Mouse (Mus musculus): ENCODE data around the gene Clec2e.

The Clec2e gene

DNA sequence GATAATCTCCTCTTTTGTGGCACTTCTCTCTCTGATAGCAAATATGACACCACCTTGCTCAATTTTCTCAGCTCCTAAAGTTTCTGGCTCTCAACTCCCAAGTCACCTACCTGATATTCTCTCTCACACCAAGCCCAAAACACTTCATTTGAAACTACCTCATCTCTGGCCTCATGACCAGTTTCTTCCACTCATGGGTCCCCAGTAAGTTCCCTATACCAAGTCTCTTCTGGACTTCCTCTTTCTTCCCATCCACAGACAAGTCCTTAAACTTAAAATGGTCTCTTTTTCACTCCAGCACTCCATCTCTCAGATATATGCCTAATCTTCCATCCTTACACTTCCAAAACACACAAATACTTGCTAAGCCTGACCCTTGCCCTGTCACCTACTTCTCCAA, 42.7 kb downstream of the Clec2e start:
- DNase-seq (ENCODE audit: low read depth, low spot score), result no peak

DNA sequence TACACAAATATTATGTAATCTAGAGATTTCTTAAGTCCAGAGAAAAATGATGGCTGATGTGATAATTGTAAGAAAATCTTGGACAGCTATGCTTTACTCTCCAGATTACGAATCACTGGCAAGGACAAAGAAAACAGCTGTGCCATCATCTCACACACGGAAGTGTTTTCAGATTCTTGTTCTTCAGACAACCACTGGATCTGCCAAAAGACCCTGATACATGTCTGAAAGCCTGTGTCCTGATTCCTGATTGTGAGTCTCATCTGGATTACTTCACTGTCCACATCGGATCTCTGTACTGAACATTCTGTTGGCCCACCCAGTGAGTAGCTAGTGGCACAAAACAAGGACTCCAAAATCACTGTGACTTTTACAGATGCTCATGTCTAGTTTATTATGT, 44.5 kb downstream of the Clec2e start:
- DNase-seq (ENCODE audit: low read depth, low spot score), result no peak

DNA sequence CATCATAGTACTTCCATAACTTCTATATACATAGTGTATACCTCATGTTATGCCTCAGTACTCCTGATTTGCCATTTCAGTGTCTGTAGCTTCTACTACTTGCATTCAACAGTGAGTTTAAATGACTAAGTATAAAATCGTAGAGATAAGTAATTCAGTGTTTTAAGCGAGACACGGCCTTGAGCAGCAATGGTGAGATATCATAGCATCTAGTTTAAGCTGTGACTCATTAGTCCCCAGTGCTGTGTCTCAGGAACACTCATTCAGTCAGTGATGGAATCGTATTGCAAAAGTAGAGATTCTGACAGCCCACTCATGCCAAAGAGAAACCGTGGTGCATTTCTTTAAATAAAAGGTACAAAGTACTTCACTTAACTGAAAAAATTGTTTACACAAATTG, 49.0 kb downstream of the Clec2e start:
- DNase-seq (ENCODE audit: low read depth, low spot score), result no peak

DNA sequence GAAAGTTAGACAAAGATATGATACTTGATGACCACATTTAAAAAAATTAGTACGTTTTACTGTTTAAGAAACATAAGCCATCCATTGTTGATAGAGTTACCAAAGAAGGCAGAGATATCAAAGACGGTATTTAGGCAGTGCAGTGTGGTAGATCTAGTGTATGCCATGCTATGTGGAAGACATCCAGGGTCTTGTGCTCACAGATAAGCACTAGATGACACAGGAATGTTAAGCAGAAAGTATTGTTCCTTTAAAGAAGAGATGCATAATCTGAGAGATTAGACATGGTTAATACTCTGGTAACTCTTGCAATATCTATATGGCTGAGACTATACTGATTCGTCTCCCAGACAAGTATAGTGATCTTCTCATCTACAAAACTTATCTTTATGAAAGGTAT, 49.6 kb downstream of the Clec2e start:
- no peak for DNase-seq (ENCODE audit: low read depth, low spot score)

DNA sequence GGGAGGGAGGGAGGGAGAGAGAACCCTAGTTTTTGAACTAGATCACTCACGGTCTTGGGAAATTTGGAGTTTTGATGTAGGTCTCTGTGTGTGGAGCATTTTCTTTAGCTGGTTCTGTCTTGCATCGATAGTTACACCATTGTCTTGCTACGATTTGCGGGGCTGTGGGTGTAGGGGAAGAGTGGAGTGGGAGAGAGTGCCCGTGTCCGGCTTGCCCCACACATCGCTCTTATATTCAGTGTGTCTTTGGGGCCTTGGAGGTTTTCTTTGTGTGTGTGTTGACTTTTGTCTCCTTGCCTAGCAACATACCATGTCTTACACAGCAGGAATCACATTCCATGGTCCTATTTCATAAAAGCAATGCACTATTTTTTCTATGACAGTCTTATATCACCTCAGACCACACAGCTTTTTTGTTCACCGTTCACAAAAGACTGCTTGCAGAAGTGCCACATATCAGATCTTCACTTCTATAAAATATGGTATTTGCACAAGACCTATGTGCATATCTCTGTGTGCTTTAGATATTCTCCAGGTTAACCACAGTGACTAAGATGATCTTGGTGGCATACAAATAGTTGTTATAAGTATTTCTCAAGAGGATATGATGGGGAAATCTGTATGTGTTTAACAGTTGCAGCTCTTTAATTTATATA, 51.0 kb downstream of the Clec2e start:
- DNase-seq (ENCODE audit: low read depth, low spot score), result no peak

- peak; percentile 35 for DNase-seq (ENCODE audit: low read depth, low spot score)
Observed at GRCm38 (mm10) chr6:129048857-129049473, 51.7 kb downstream of the Clec2e start.

DNA sequence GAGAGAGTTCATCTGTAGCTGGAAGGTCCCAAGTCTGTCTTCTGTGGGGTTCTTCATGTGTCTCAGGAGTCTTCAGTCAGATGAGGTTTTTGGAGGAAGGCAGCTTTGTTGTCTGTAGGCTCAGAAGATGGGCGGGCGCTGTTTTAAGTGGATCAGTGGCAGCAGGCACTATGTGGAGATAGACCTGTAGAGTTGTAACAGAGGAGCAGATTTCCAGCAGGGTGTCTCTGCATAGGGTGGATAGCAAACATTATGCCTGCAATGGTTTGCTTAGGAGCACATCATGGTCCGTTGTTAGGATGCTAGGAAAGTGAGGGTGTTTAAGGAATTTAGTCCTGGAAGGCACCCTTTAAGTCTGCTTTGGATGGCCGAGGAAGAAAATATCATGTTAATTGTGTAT, 52.3 kb downstream of the Clec2e start:
- DNase-seq (ENCODE audit: low read depth, low spot score), result no peak

GRCm38 (mm10) chr6:129045601-129046000, 55.1 kb downstream of the Clec2e start, which contains the start of gene Klrb1f:
TSS of gene Klrb1f (plus strand) at chr6:129045901.
- no peak for DNase-seq (ENCODE audit: low read depth, low spot score)

- no peak for DNase-seq (ENCODE audit: low read depth, low spot score)
Observed at GRCm38 (mm10) chr6:129042470-129042869, 58.2 kb downstream of the Clec2e start.

Measured in forelimb bud, embryonic 11.5 days (tissue).